Mouse (Mus musculus): ENCODE measurements around the gene Mafb.

Gene Mafb

GRCm38 (mm10) chr2:160366980-160367338, at the start of gene Mafb:
Mafb (minus strand) TSS chr2:160367065.
- DNase-seq, result no peak

GRCm38 (mm10) chr2:160415161-160415560, 48.3 kb upstream of the Mafb start:
- DNase-seq, result no peak

GRCm38 (mm10) chr2:160414736-160415135, 47.9 kb upstream of the Mafb start:
- no peak for DNase-seq

- peak; percentile 38 to 52 for DNase-seq
Measured at GRCm38 (mm10) chr2:160413982-160414381, 47.1 kb upstream of the Mafb start.

- DNase-seq, result no peak
Measured at GRCm38 (mm10) chr2:160413055-160413454, 46.2 kb upstream of the Mafb start.

- DNase-seq, result no peak
Measured at GRCm38 (mm10) chr2:160411431-160411830, 44.6 kb upstream of the Mafb start.

GRCm38 (mm10) chr2:160407720-160408119, 40.9 kb upstream of the Mafb start:
- DNase-seq, result peak in 1 of 2 experiments; percentile 2

GRCm38 (mm10) chr2:160397747-160398146, 30.9 kb upstream of the Mafb start:
- DNase-seq, result no peak

- no peak for DNase-seq
Measured at GRCm38 (mm10) chr2:160394735-160395134, 27.9 kb upstream of the Mafb start.

- no peak for DNase-seq
Measured at GRCm38 (mm10) chr2:160392648-160393047, 25.8 kb upstream of the Mafb start.

GRCm38 (mm10) chr2:160388596-160388995, 21.7 kb upstream of the Mafb start:
- no peak for DNase-seq

- DNase-seq, result no peak
Measured at GRCm38 (mm10) chr2:160383418-160383817, 16.6 kb upstream of the Mafb start.

GRCm38 (mm10) chr2:160378271-160378670, 11.4 kb upstream of the Mafb start:
- peak; percentile 39 to 54 for DNase-seq

GRCm38 (mm10) chr2:160376236-160376635, 9.4 kb upstream of the Mafb start:
- DNase-seq, result no peak

- no peak for DNase-seq
Measured at GRCm38 (mm10) chr2:160369653-160370420, 3.0 kb upstream of the Mafb start.

- no peak for DNase-seq
Measured at GRCm38 (mm10) chr2:160368422-160369357, 1.8 kb upstream of the Mafb start.

- DNase-seq, result peak; percentile 27 to 37
Measured at GRCm38 (mm10) chr2:160367448-160368208, 763 bp upstream of the Mafb start.

- no peak for DNase-seq
Measured at GRCm38 (mm10) chr2:160366111-160366979, 520 bp downstream of the Mafb start.

GRCm38 (mm10) chr2:160365107-160365911, 1.6 kb downstream of the Mafb start:
- DNase-seq, result no peak

- DNase-seq, result no peak
Measured at GRCm38 (mm10) chr2:160364666-160365065, 2.2 kb downstream of the Mafb start.

- no peak for DNase-seq
Measured at GRCm38 (mm10) chr2:160364128-160364650, 2.7 kb downstream of the Mafb start.
